Mouse (Mus musculus): Measurements from ENCODE around the gene Actn4. TPM values are rescaled to one million over a fixed set of nuclear protein-coding genes. Genes with fewer than 3 reads are reported as not detected.

Gene Actn4
- 263 TPM for polyA plus RNA-seq (2017; shearing (Covaris generic))

GRCm38 (mm10) chr7:28961927-28962670, at the start of gene Actn4:
Gene Actn4 (minus strand): TSS chr7:28962340.

GRCm38 (mm10) chr7:28981651-28982273, 19.6 kb upstream of the Actn4 start, which contains the start of the genes Eif3k and Map4k1:
Gene Eif3k (minus strand): TSS chr7:28981864.
Gene Map4k1 (plus strand): TSS chr7:28982050.

GRCm38 (mm10) chr7:28881199-28881598, 80.9 kb downstream of the Actn4 start, which contains the start of gene Capn12:
Gene Capn12 (plus strand): TSS chr7:28881422.

DNA sequence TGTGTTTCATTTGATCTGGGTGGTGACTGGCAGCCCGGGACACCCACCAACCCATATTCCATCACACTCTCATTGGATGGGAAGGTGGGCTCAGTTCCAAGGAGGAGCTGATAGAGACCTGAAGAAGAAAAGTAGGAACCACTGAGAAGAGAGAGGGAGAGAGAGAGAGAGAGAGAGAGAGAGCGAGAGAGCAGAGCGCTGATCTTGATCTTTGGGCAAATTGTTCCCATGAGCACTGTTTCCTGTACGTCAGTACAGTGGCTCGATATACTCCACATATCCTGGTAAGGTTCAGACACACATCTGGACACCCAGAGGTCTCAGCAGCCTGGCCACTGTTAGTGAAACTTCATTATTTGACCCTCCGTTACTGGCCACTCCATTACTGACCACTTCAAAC, 98.6 kb downstream of the Actn4 start, which contains the start of gene Lgals7:
Lgals7 (plus strand) TSS at position 314 of the 400 bp plus-strand sequence.

Other genes with a start within 250 kb of the Actn4 start
- 6.0 TPM for gene Fbxo17, start 245.5 kb downstream of the Actn4 start, polyA plus RNA-seq (2017; shearing (Covaris generic))
- gene Mrps12, start 220.5 kb downstream of the Actn4 start, polyA plus RNA-seq (2017; shearing (Covaris generic)): 37.6 TPM
- gene Sars2, start 220.3 kb downstream of the Actn4 start, polyA plus RNA-seq (2017; shearing (Covaris generic)): 20.6 TPM
- not detected for gene Ccer2, start 206.2 kb downstream of the Actn4 start, polyA plus RNA-seq (2017; shearing (Covaris generic))
- gene Sirt2, start 195.6 kb downstream of the Actn4 start, polyA plus RNA-seq (2017; shearing (Covaris generic)): 71.7 TPM
- 222 TPM for gene Nfkbib, start 194.8 kb downstream of the Actn4 start, polyA plus RNA-seq (2017; shearing (Covaris generic))
- gene Rinl, start 173.4 kb downstream of the Actn4 start, polyA plus RNA-seq (2017; shearing (Covaris generic)): 258 TPM
- gene Hnrnpl, start 153.8 kb downstream of the Actn4 start, polyA plus RNA-seq (2017; shearing (Covaris generic)): 333 TPM
- gene Ech1, start 137.1 kb downstream of the Actn4 start, polyA plus RNA-seq (2017; shearing (Covaris generic)): 121 TPM
- 17.6 TPM for gene Lgals4, start 128.5 kb downstream of the Actn4 start, polyA plus RNA-seq (2017; shearing (Covaris generic))
- gene Lgals7, start 98.5 kb downstream of the Actn4 start, polyA plus RNA-seq (2017; shearing (Covaris generic)): 4.6 TPM
- gene Capn12, start 80.9 kb downstream of the Actn4 start, polyA plus RNA-seq (2017; shearing (Covaris generic)): not detected
- 292 TPM for gene Eif3k, start 19.5 kb upstream of the Actn4 start, polyA plus RNA-seq (2017; shearing (Covaris generic))
- gene Map4k1, start 19.7 kb upstream of the Actn4 start, polyA plus RNA-seq (2017; shearing (Covaris generic)): 137 TPM
- gene Ryr1, start 162.8 kb upstream of the Actn4 start, polyA plus RNA-seq (2017; shearing (Covaris generic)): 1.1 TPM
- gene Rasgrp4, start 172.5 kb upstream of the Actn4 start, polyA plus RNA-seq (2017; shearing (Covaris generic)): 0.21 TPM
- 50.7 TPM for gene Fam98c, start 193.9 kb upstream of the Actn4 start, polyA plus RNA-seq (2017; shearing (Covaris generic))
- not detected for gene Ggn, start 207.9 kb upstream of the Actn4 start, polyA plus RNA-seq (2017; shearing (Covaris generic))
- gene Spred3, start 208.1 kb upstream of the Actn4 start, polyA plus RNA-seq (2017; shearing (Covaris generic)): not detected
- 180 TPM for gene Psmd8, start 218.4 kb upstream of the Actn4 start, polyA plus RNA-seq (2017; shearing (Covaris generic))